Mouse (Mus musculus): ENCODE measurements around the gene Fibp. TPM values are rescaled to one million over a fixed set of nuclear protein-coding genes. Genes with fewer than 3 reads are reported as not detected.

Fibp gene
- polyA plus RNA-seq, 1 experiment from 2014 or later = 164 TPM

DNA sequence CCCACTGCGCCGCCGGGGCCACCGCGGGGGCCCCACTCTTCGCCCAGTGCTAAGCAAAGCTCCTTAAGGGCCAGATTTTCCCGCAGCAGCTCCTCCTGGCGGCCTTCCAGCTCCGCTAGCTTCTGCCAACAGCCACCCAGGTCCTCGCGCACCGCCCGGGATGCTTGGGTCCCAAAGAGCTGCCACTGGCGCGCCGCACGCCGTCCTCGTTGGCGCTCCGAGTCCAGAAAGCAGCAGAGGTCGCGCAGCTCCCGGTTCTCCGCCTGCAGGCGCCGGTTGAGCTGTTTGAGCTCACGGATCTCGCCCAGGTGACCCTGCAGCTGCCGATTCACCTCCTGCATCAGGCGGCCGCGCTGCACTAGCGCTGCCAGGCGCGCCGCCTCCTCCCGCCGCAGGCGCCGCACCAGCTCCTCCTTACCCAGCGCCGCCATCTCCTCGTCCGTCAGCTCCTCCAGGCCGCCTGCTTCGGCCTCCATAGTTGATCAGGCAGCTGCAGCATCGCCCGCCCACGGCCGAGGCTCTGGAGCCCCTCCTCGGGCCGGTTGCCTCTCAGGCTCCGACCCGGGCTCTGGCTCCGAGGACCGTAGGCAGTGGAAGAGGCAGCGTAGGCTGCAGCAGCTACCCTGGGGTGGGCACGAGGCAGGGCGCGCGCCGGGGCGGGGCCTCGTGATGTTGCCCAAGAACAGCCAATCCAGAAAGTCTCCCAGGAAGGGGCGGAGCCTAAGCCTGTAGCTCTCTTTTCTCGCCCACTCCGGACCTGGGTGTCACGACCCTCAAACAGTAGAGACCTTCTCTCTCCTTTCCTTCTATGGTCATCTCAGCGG, 3.3 kb upstream of the Fibp start:
- H3K9me3 ChIP-seq = no peaks in the 10 kb centered on the region
- H3K9ac ChIP-seq = peak overlapping the region; percentile 92
- peak overlapping the region; percentile 97 for H3K27ac ChIP-seq (replicated peaks)
- peak overlapping the region; percentile 98 for H3K4me2 ChIP-seq
- peak overlapping the region; percentile 76 for H3K4me3 ChIP-seq
- peaks cover 59% of the 10 kb centered on the region for H3K4me1 ChIP-seq (replicated peaks)
- peak; percentile 90 for ATAC-seq (ENCODE audit: low read depth)
- WGBS = under 1% methylated on average over 63 of the region's 70 CpGs
- H3K36me3 ChIP-seq = peaks cover 10% of the 10 kb centered on the region
- peaks cover 13% of the 10 kb centered on the region; the same call in 1 of the 2 replicates for H3K27me3 ChIP-seq

DNA sequence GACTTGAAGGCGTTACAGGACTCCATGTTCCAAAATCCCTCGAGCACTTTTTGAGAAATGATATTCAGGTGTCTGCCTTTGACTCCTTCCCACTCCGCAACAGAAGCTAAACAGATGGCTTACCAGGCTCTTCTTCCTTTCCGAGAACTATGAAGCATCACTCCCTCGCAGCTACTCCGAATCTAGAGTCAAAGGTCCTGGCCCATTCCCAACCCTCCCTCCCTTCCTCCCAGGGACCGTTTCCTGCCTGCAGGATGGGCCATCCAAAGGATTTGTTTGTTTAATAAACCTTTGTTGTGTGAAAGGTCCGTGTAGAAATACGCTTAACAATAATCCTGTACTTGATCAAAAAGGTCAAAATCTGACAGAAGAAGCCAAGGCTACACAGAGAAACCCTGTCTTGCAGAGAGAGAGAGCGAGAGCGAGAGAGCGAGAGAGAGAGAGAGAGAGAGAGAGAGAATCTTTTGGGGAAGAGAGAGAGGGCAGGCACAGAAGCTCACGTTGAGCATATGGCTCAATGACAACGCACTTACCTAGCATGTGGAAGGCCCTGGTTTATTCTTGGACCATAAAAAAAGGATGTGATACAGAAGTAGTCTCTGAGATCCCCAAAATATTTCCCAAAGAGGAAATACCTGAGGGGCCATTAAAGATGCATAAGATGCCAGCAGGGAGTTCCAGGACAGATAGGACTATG, 2.5 kb upstream of the Fibp start, which contains the start of gene Ccdc85b:
Gene Ccdc85b, minus strand, starts transcription at position 149 of the 697 bp plus-strand sequence.
- H3K4me1 ChIP-seq (replicated peaks) = peaks cover 59% of the 10 kb centered on the region
- 21% methylated on average over 14 of the region's 14 CpGs for WGBS

DNA sequence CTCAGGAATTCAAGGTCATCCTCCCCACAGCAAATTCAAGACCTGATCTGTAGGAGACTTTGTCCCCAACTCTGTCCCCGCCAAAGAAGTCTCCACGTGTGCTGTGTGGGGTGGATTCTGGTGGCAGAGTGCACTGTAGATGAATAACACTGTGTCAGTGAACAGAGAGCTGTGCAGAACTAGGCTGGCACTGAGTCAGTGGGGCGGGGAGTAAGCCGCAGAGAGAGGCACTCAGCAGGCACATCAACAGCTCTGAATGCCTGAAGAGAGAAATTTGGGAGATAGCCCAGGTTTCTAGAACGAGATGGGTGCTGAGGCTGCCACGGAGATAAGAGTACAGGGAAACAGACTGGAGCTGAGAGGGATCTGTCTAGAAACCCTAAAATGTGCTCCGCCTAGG, 1.4 kb upstream of the Fibp start:
- Histone ChIP-seq H3K4me2 (no peak overlapping the region), H3K27ac (replicated peaks) (no peak overlapping the region), H3K27me3 (peaks cover 13% of the 10 kb centered on the region; the same call in 1 of the 2 replicates), H3K4me1 (replicated peaks) (peaks cover 60% of the 10 kb centered on the region), H3K36me3 (peaks cover 23% of the 10 kb centered on the region), H3K4me3 (no peak overlapping the region), H3K9me3 (no peaks in the 10 kb centered on the region), H3K9ac (no peak overlapping the region)
- no peak for ATAC-seq (ENCODE audit: low read depth)
- 76% methylated on average over 7 of the region's 7 CpGs for WGBS

More for the DNA sequence above, 2.5 kb upstream of the Fibp start, which contains the start of gene Ccdc85b:
- Histone ChIP-seq H3K27ac (replicated peaks) (peak within 1 kb of the TSS; percentile 97), H3K9ac (peak within 1 kb of the TSS; percentile 92), H3K4me3 (peak within 1 kb of the TSS; percentile 76), H3K4me2 (peak within 1 kb of the TSS; percentile 98), H3K36me3 (peaks cover 18% of the 10 kb centered on the region), H3K27me3 (peaks cover 13% of the 10 kb centered on the region; the same call in 1 of the 2 replicates), H3K9me3 (no peaks in the 10 kb centered on the region)
- ATAC-seq (ENCODE audit: low read depth) = no peak; the same call in 1 of the 2 replicates

DNA sequence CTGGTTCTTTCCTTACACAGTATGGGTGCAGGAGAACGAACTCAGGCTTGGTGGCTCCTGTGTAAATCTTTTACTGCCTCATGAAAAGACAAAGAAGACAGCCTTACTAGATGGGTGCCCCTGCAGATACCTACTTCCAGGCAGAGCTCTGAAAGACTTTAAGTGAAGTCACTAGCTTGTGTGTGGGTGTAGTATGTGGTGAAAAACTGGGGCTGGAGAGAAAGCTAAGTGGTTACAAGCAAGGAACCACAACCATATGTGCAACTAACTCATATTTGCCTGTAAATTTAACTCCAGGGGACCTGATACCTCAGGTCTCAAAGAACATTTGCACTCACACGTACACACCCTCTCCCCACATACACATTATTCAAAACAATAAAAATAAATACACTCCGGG, 519 bp upstream of the Fibp start:
- Histone ChIP-seq H3K4me1 (replicated peaks) (peaks cover 60% of the 10 kb centered on the region), H3K36me3 (peaks cover 21% of the 10 kb centered on the region), H3K4me2 (peak overlapping the region; percentile 99), H3K9me3 (no peaks in the 10 kb centered on the region), H3K4me3 (peak overlapping the region; percentile 80), H3K9ac (peak overlapping the region; percentile 78), H3K27me3 (peaks cover 13% of the 10 kb centered on the region; the same call in 1 of the 2 replicates), H3K27ac (replicated peaks) (peak overlapping the region; percentile 70)
- WGBS = 21% methylated on average over 3 of the region's 3 CpGs
- no peak for ATAC-seq (ENCODE audit: low read depth)

DNA sequence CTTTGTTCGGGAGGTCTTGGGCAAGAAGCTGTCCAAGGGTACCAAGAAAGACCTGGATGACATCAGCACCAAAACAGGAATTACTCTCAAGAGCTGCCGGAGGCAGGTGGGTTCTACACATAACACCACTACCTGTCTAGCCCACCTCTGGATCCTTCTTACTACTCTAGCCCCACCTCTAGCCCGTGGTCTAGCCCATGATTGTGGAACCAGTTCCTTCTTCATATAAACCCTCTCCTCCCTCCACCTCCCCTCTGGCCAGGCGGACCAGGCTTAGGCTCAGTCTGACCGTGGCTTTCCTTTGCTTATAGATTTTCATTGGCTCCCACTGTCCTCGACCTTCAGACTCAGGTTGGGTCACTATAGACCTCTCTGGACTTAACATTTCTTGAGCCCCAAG, 996 bp downstream of the Fibp start:
- Histone ChIP-seq H3K9ac (peak overlapping the region; percentile 78), H3K36me3 (peaks cover 36% of the 10 kb centered on the region), H3K27ac (replicated peaks) (no peak overlapping the region), H3K4me3 (peak overlapping the region; percentile 80), H3K4me1 (replicated peaks) (peaks cover 49% of the 10 kb centered on the region), H3K9me3 (no peaks in the 10 kb centered on the region), H3K27me3 (peaks cover 13% of the 10 kb centered on the region; the same call in 1 of the 2 replicates), H3K4me2 (peak overlapping the region; percentile 99)
- WGBS = 87% methylated on average over 6 of the region's 6 CpGs
- no peak for ATAC-seq (ENCODE audit: low read depth)

DNA sequence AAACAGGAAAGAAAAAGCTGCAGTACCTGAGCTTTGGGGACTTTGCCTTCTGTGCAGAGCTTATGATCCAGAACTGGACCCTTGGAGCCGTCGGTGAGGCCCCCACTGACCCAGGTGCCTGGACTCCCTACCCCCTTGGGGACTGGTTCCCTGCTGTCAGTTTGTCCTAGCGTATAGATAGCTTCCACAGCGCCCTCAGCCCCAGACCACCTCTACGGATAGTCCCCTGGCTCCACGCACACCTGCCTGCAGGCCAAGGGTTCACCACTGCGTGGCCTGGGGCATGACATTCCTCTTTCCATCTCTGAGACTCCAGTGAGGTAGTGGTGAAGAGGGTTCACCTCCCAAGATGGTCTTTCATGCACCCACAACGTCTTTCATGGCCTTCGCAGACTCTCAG, 2.8 kb downstream of the Fibp start:
- WGBS = 91% methylated on average over 9 of the region's 9 CpGs
- no peak overlapping the region for H3K27ac ChIP-seq (replicated peaks)
- no peak overlapping the region for H3K9ac ChIP-seq
- H3K4me3 ChIP-seq = no peak overlapping the region
- H3K36me3 ChIP-seq = peaks cover 54% of the 10 kb centered on the region
- H3K9me3 ChIP-seq = no peaks in the 10 kb centered on the region
- no peak overlapping the region for H3K4me2 ChIP-seq
- H3K4me1 ChIP-seq (replicated peaks) = peaks cover 39% of the 10 kb centered on the region
- H3K27me3 ChIP-seq = peaks cover 13% of the 10 kb centered on the region; the same call in 1 of the 2 replicates
- ATAC-seq (ENCODE audit: low read depth) = no peak

DNA sequence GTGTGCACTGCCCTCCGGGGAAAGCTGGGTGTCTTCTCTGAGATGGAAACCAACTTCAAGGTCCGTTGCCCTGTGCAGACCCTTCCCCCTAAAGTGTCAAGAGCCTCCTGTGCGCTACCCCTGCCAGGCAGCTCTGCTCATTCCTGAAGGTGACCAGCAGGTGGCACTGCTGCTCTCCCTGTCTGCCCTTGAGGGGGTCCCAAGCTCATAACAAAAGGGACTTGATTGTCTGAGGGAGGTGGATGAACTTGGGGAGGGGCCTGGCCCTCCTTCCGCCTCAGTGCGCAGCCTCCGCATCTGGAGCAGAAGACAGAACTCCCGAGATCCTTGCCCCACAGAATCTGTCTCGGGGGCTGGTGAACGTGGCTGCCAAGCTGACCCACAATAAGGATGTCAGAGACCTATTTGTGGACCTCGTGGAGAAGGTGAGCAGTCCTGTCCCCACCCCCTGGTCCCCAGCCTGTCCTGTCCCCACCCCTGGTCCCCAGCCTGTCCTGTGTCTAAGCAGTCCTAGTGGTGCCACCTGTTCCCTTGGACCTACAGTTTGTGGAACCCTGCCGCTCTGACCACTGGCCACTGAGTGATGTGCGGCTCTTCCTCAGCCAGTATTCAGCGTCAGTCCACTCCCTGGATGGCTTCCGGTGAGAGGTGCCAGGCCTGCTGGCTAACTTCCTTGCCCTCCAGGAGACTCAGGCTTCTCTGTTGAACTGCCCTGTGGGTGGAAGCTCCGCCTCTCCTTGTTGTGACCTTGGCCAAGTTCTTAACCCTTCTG, 3.6 kb downstream of the Fibp start:
- WGBS = 45% methylated on average over 15 of the region's 15 CpGs
- peaks cover 54% of the 10 kb centered on the region for H3K36me3 ChIP-seq

DNA sequence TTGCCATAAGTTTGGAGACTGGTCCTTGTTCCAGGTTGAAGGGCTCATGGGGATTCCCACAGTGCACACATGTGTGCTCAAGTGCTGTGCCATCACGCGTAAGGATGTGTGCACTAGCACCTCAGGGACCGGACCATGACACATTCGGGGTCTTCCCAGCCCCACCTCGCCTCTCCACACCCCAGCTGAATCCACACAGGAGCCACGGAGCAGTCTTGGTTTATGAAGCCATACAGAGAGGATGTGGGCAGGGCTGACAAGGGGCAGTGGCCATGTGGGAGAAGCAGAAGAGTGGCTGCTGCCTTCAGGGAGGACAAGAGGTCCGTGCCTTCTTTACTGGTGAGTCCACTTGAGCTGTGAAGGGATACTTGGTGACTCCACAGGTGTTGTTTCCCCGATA, 4.6 kb downstream of the Fibp start:
- Histone ChIP-seq H3K27me3 (no peaks in the 10 kb centered on the region), H3K4me2 (no peak overlapping the region), H3K9me3 (no peaks in the 10 kb centered on the region), H3K9ac (no peak overlapping the region), H3K27ac (replicated peaks) (no peak overlapping the region), H3K36me3 (peaks cover 54% of the 10 kb centered on the region), H3K4me1 (replicated peaks) (peaks cover 32% of the 10 kb centered on the region), H3K4me3 (no peak overlapping the region)
- 96% methylated on average over 8 of the region's 8 CpGs for WGBS
- no peak for ATAC-seq (ENCODE audit: low read depth)

More for the DNA sequence above, 3.6 kb downstream of the Fibp start:
- Histone ChIP-seq H3K9me3 (no peaks in the 10 kb centered on the region), H3K4me1 (replicated peaks) (peaks cover 36% of the 10 kb centered on the region), H3K27me3 (peaks cover 6% of the 10 kb centered on the region; the same call in 1 of the 2 replicates), H3K4me2 (peak overlapping the region; percentile 61), H3K4me3 (peak overlapping the region; percentile 36), H3K9ac (peak overlapping the region; percentile 68), H3K27ac (replicated peaks) (peak overlapping the region; percentile 74)
- peak; percentile 62 for ATAC-seq (ENCODE audit: low read depth)

DNA sequence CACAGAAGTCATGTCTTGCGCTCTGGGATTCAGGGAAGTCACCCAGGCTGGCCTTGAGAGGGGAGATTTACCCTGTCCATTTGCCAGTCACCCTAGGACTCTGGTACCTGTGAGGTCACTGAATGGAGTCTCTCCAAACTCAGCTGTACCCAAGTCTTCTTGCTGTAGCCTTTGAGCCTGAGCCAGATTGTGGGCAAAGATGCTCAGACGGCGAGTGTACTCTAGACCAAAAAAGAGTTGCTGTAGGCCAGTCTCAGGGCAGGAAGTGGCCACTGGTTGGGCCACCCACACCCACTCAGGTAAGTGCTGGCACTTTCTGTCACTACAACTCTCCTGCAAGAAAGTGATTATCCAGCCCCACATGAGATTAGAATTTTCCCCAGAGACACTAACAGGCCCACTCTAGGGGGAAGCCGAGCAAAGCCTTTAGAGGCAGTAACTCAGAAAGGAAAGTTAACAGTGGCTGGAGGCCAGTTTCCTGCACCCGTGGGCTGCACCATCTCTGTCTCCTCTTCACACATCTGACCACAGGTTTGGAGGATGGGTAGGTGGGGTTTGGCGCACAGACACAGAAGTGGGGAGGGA, 6.6 kb downstream of the Fibp start:
- H3K36me3 ChIP-seq = peaks cover 54% of the 10 kb centered on the region
- WGBS = 95% methylated on average over 6 of the region's 6 CpGs

DNA sequence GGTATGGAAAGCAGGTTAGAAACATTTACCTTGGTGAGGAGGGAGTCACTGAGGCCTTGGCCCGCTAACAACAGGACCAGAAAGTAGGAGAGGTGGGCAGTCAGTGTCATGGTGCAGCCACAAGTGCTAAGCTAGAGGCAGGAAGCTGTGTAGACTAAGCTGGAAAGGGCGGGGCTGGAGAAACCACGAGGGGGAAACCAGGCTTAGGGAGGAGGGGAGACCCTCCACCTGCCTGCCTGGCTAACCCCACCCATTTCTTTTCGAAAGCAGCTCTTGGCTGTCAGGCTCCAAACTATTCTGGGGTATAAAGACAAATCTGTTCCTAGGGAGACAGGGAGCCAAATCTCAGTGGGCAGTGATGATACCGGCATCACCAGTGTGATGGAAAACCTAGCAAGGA, 8.0 kb downstream of the Fibp start, which contains the start of gene Ctsw:
Gene Ctsw, minus strand, starts transcription at position 134 of the 400 bp plus-strand sequence.
- Histone ChIP-seq H3K9me3 (no peaks in the 10 kb centered on the region), H3K4me3 (no peak within 1 kb of the TSS), H3K36me3 (peaks cover 42% of the 10 kb centered on the region), H3K4me1 (replicated peaks) (peaks cover 18% of the 10 kb centered on the region), H3K9ac (no peak within 1 kb of the TSS), H3K27me3 (no peaks in the 10 kb centered on the region), H3K4me2 (no peak within 1 kb of the TSS), H3K27ac (replicated peaks) (no peak within 1 kb of the TSS)
- 63% methylated on average over 5 of the region's 5 CpGs for WGBS
- ATAC-seq (ENCODE audit: low read depth) = no peak

More for the DNA sequence above, 6.6 kb downstream of the Fibp start:
- Histone ChIP-seq H3K27me3 (no peaks in the 10 kb centered on the region), H3K4me2 (no peak overlapping the region), H3K4me1 (replicated peaks) (peaks cover 18% of the 10 kb centered on the region), H3K4me3 (no peak overlapping the region), H3K9ac (no peak overlapping the region), H3K27ac (replicated peaks) (no peak overlapping the region), H3K9me3 (no peaks in the 10 kb centered on the region)
- ATAC-seq (ENCODE audit: low read depth) = no peak

DNA sequence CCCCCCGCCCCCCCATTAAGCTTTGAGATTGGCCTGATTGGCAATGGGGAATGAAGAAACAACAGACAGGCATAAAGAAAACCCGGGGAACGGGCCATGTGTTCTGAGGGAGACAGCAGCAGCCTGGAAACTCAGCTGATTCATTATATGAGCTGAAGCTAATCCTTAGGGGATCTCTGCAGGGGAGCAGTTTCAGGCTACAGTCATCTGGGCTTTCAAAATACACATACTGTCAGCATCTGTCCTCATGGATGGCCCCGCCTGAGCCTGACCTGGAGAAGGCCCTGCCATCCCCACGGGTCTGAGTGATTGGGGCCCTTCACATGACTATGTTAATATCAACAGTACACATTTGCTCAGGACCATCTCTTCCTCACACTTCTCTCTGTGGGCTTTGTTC, 11.4 kb downstream of the Fibp start:
- WGBS = 44% methylated on average over 5 of the region's 5 CpGs
- H3K4me1 ChIP-seq (replicated peaks) = peaks cover 29% of the 10 kb centered on the region
- H3K4me3 ChIP-seq = no peak overlapping the region
- no peak for ATAC-seq (ENCODE audit: low read depth)
- H3K9me3 ChIP-seq = no peaks in the 10 kb centered on the region
- H3K36me3 ChIP-seq = peaks cover 14% of the 10 kb centered on the region
- peak overlapping the region; percentile 30; the same call in 1 of the 2 replicates for H3K27ac ChIP-seq (replicated peaks)
- no peak overlapping the region for H3K9ac ChIP-seq
- H3K4me2 ChIP-seq = no peak overlapping the region
- no peaks in the 10 kb centered on the region for H3K27me3 ChIP-seq
